Mouse (Mus musculus) ovary, postnatal 14 days (tissue): Measurements from ENCODE around the gene Rab8b.
"Not testable (repeated sequence)": the region's sequence is repeated elsewhere in the genome, so short reads cannot be mapped to it uniquely, and the experiment has no call there.

ENCODE experiments used
- DNase-seq: peaks from one replicate; pipeline ENCODE4 v3.0.0; 2022; ENCODE audit warnings: low spot score

Rab8b gene

GRCm38 (mm10) chr9:66834318-66835096 is 85.0 kb downstream of the Rab8b start, which contains the start of gene Aph1c:
Gene Aph1c (minus strand): TSS chr9:66834726.
- DNase-seq: peak; percentile 95

- no peak for DNase-seq
Measured at GRCm38 (mm10) chr9:66833851-66834250, 85.6 kb downstream of the Rab8b start.

- no peak for DNase-seq
Measured at GRCm38 (mm10) chr9:66832366-66832908, 87.0 kb downstream of the Rab8b start.

GRCm38 (mm10) chr9:66825990-66826389 is 93.5 kb downstream of the Rab8b start:
- no peak for DNase-seq

- not testable (repeated sequence) for DNase-seq
Measured at GRCm38 (mm10) chr9:66822255-66822654, 97.2 kb downstream of the Rab8b start.

GRCm38 (mm10) chr9:66820996-66821395 is 98.5 kb downstream of the Rab8b start:
- DNase-seq: no peak

- DNase-seq: no peak
Measured at GRCm38 (mm10) chr9:66813392-66813791, 106.1 kb downstream of the Rab8b start.

GRCm38 (mm10) chr9:66805951-66806350 is 113.5 kb downstream of the Rab8b start:
- DNase-seq: not testable (repeated sequence)

GRCm38 (mm10) chr9:66801947-66802346 is 117.5 kb downstream of the Rab8b start:
- DNase-seq: no peak

GRCm38 (mm10) chr9:66796739-66797138 is 122.7 kb downstream of the Rab8b start, which contains the start of gene Gm10647:
Gene Gm10647 (plus strand): TSS chr9:66797039.
- DNase-seq: no peak

GRCm38 (mm10) chr9:66795464-66796324 is 123.8 kb downstream of the Rab8b start, which contains the start of gene Aph1b:
Gene Aph1b (minus strand): TSS chr9:66795490.
- DNase-seq: peak; percentile 91

- no peak for DNase-seq
Measured at GRCm38 (mm10) chr9:66794629-66795463, 124.6 kb downstream of the Rab8b start.
